ENCODE assay signal across 8 mouse cellular contexts in the genomic region with DNA sequence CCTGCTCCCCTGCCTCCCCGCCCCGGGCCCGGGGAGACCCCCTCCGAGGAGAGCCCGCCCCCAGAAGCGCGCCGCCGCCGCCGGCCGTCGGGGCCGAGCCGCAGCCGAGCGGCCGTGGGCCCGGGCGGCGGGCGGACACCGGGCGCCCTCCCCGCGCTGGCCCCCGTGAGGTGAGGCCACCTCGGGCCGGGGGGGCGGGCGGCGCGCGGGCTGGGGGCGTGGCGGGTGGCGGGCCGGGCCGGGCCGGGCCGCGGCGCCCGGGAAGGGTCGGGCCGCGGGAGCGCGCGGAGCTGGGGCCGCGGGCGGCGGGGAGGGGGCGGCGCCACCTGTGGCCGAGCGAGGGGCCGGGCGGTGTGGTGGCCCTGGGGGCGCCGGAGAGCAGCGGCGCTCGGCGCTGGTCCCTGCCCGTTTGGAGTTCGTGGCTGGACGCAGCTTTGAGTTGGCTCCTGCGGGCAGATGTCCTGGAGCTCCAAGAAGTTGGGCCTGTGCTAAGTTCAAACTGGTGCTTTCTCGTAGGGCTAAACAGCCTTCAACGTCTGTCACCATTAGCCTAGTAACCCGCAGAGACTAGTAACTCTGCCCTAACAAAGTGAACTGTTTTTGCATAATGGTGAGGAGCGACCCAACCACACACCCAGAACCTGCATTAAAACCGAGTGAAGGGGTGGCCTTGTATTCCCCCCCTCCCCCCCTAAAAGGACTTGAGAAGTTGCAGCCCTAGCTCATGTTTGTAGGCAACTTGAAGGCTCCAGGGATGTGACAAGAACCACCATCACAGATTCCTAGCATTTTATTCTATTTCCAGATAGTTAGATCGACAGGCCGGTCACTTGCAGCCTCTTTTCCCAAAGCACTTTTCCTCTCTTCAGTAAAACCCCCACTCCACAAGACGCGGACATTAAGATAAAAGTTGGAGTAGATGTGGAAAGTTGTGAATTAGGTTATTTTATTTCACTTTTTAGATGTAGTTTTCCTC. TPM values are rescaled to one million over a fixed set of nuclear protein-coding genes. Genes with fewer than 3 reads are reported as not detected.
DNase-seq lines count a peak whose midpoint lies in the region; ATAC-seq and TF ChIP-seq lines count a peak whose summit lies in the region.

No protein-coding gene starts in this region.

- H3K79me2 ChIP-seq in macrophage (ENCODE audit: inconsistent target), result peaks cover 51% of the 10 kb centered on the region

- peak overlapping the region; percentile 87 for H3K9ac ChIP-seq in forebrain, postnatal 0 days
- peak overlapping the region; percentile 93 for H3K9ac ChIP-seq in hindbrain, embryonic 14.5 days

- DNase-seq in Muller cell, postnatal 12 days (ENCODE audit: inconsistent ontology term), result peak; percentile 85
- DNase-seq in cerebellum, adult 2 months, result peak; percentile 49 to 61
- peak; percentile 51 for DNase-seq in forebrain, postnatal 0 days
- DNase-seq in hindbrain, embryonic 14.5 days (ENCODE audit: low spot score), result peak; percentile 39
- peak; percentile 45 to 50 for DNase-seq in layer of hippocampus, postnatal 36 days
- DNase-seq in right cerebral cortex, adult 18-20 months, result peak; percentile 32
- DNase-seq in urinary bladder, postnatal 10 days (ENCODE audit: low spot score), result peak; percentile 18

- WGBS in cerebellum, adult 2 months, result 2% methylated on average over 68 of the region's 79 CpGs
- 2% methylated on average over 69 of the region's 79 CpGs for WGBS in forebrain, postnatal 0 days
- WGBS in hindbrain, embryonic 14.5 days, result 3% methylated on average over 47 of the region's 79 CpGs
- 2% methylated on average over 32 of the region's 79 CpGs for WGBS in macrophage (ENCODE audit: missing documents)

- H3K27me3 ChIP-seq in cerebellum, adult 2 months (ENCODE audit: control insufficient read depth, insufficient read depth, low read length), result no peaks in the 10 kb centered on the region
- H3K27me3 ChIP-seq in forebrain, postnatal 0 days (ENCODE audit: insufficient read depth, low read length), result no peaks in the 10 kb centered on the region
- no peaks in the 10 kb centered on the region for H3K27me3 ChIP-seq in hindbrain, embryonic 14.5 days (ENCODE audit: control insufficient read depth, insufficient read depth, low read length)

- no peak overlapping the region for H3K27ac ChIP-seq in cerebellum, adult 2 months (ENCODE audit: insufficient read depth, low read length)
- peak overlapping the region; percentile 95 for H3K27ac ChIP-seq in forebrain, postnatal 0 days (ENCODE audit: low read depth, low read length)
- peak overlapping the region; percentile 93 for H3K27ac ChIP-seq in hindbrain, embryonic 14.5 days
- H3K27ac ChIP-seq in macrophage, result peak overlapping the region; percentile 35

- H3K4me3 ChIP-seq in cerebellum, adult 2 months (replicated peaks; ENCODE audit: insufficient read depth, low read depth, low read length), result peak overlapping the region; percentile 56
- peak overlapping the region; percentile 87 for H3K4me3 ChIP-seq in forebrain, postnatal 0 days (ENCODE audit: low read depth, low read length)
- H3K4me3 ChIP-seq in hindbrain, embryonic 14.5 days (replicated peaks; ENCODE audit: low read length), result peak overlapping the region; percentile 64
- peak overlapping the region; percentile 55 for H3K4me3 ChIP-seq in macrophage (ENCODE audit: inconsistent target)

- no peaks in the 10 kb centered on the region for H3K9me3 ChIP-seq in forebrain, postnatal 0 days (ENCODE audit: low read length)
- no peaks in the 10 kb centered on the region for H3K9me3 ChIP-seq in hindbrain, embryonic 14.5 days (ENCODE audit: control insufficient read depth, low read length)

- no peak for TF ChIP-seq POLR2A in cerebellum, adult 2 months (IDR thresholded peaks at IDR 0.05; ENCODE audit: borderline replicate concordance, insufficient read depth, low read length)

- peaks cover 5% of the 10 kb centered on the region for H3K4me1 ChIP-seq in cerebellum, adult 2 months (ENCODE audit: control insufficient read depth, insufficient read depth, low read length)
- peaks cover 4% of the 10 kb centered on the region; the same call in 1 of the 2 replicates for H3K4me1 ChIP-seq in forebrain, postnatal 0 days (ENCODE audit: insufficient read depth)
- H3K4me1 ChIP-seq in hindbrain, embryonic 14.5 days (replicated peaks; ENCODE audit: control insufficient read depth, insufficient read depth, low read length), result peaks cover 10% of the 10 kb centered on the region; the same call in 1 of the 2 replicates

- TF ChIP-seq CTCF in cerebellum, adult 2 months (IDR thresholded peaks at IDR 0.05; ENCODE audit: borderline replicate concordance, insufficient read depth, low read depth, low read length), result no peak
- TF ChIP-seq CTCF in forebrain, postnatal 0 days (IDR thresholded peaks at IDR 0.05; ENCODE audit: low read depth), result peak; percentile 31

- H3K4me2 ChIP-seq in forebrain, postnatal 0 days (ENCODE audit: low read depth), result peak overlapping the region; percentile 52
- peak overlapping the region; percentile 75 for H3K4me2 ChIP-seq in hindbrain, embryonic 14.5 days (replicated peaks)

- peak; percentile 73 for ATAC-seq in forebrain, postnatal 0 days
- ATAC-seq in hindbrain, embryonic 14.5 days (ENCODE audit: low FRiP score), result peak; percentile 79

- no peaks in the 10 kb centered on the region for H3K36me3 ChIP-seq in forebrain, postnatal 0 days (ENCODE audit: insufficient read depth)
- H3K36me3 ChIP-seq in hindbrain, embryonic 14.5 days (replicated peaks; ENCODE audit: control insufficient read depth, insufficient read depth), result no peaks in the 10 kb centered on the region
- H3K36me3 ChIP-seq in macrophage (ENCODE audit: inconsistent target), result no peaks in the 10 kb centered on the region

RNA-seq across cellular contexts. Expression of gene R3hdm2, which starts 0.9 kb away (rescaled TPM):
- 137 and 145 TPM in 2 replicates for polyA plus RNA-seq in cerebellum, adult 2 months (2012; rRNA removed)
- 47.5 and 51.0 TPM in 2 replicates for total RNA-seq in forebrain, postnatal 0 days (2014; rRNA removed)
- 28.6 and 37.2 TPM in 2 replicates for polyA plus RNA-seq in forebrain, postnatal 0 days (2015; fragmentation: Nextera tagmentation; extraction: Ambion mirVana)
- 32.3 and 37.8 TPM in 2 replicates for polyA plus RNA-seq in hindbrain, embryonic 14.5 days (2014; fragmentation: Nextera tagmentation; extraction: Ambion mirVana)
- total RNA-seq in layer of hippocampus, postnatal 36 days (2021), result 100 to 1,000 TPM; 153 to 163 TPM
- 100 to 1,000 TPM in 18 of 26 experiments, 10 to 100 TPM in 8; 61.3 to 169 (median 116) TPM for total RNA-seq in macrophage (2018; cell fraction: chromatin; rRNA removed)
- total RNA-seq in macrophage (2018; cell fraction: cytosol; rRNA removed), result 100 to 1,000 TPM in 12 of 26 experiments, 10 to 100 TPM in 14; 88.3 to 126 (median 98.8) TPM
- total RNA-seq in macrophage (2018; cell fraction: nucleus; rRNA removed), result 100 to 1,000 TPM in 9 of 26 experiments, 10 to 100 TPM in 17; 55.6 to 146 (median 89.7) TPM
- polyA plus RNA-seq in macrophage (2018), result 68.8 to 168 TPM (median 68.9 TPM) in 3 replicates

RNA-seq across cellular contexts. Expression of gene Inhbc, which starts 10.8 kb away (rescaled TPM):
- polyA plus RNA-seq in cerebellum, adult 2 months (2012; rRNA removed), result not detected in 2 replicates
- not detected in 2 replicates for total RNA-seq in forebrain, postnatal 0 days (2014; rRNA removed)
- polyA plus RNA-seq in forebrain, postnatal 0 days (2015; fragmentation: Nextera tagmentation; extraction: Ambion mirVana), result not detected in 2 replicates
- not detected in 2 replicates for polyA plus RNA-seq in hindbrain, embryonic 14.5 days (2014; fragmentation: Nextera tagmentation; extraction: Ambion mirVana)
- not detected for total RNA-seq in layer of hippocampus, postnatal 36 days (2021)
- total RNA-seq in macrophage (2018; cell fraction: chromatin; rRNA removed), result not detected
- total RNA-seq in macrophage (2018; cell fraction: cytosol; rRNA removed), result not detected
- not detected for total RNA-seq in macrophage (2018; cell fraction: nucleus; rRNA removed)
- polyA plus RNA-seq in macrophage (2018), result not detected in 3 replicates

RNA-seq across cellular contexts. Expression of gene Inhbe, which starts 26.8 kb away (rescaled TPM):
- 0.03 TPM in 1 of 2 replicates, not detected in the other for polyA plus RNA-seq in cerebellum, adult 2 months (2012; rRNA removed)
- under 0.01 TPM in 1 of 2 replicates, not detected in the other for total RNA-seq in forebrain, postnatal 0 days (2014; rRNA removed)
- polyA plus RNA-seq in forebrain, postnatal 0 days (2015; fragmentation: Nextera tagmentation; extraction: Ambion mirVana), result not detected in 2 replicates
- polyA plus RNA-seq in hindbrain, embryonic 14.5 days (2014; fragmentation: Nextera tagmentation; extraction: Ambion mirVana), result 0.04 TPM in 1 of 2 replicates, not detected in the other
- total RNA-seq in layer of hippocampus, postnatal 36 days (2021), result not detected
- not detected for total RNA-seq in macrophage (2018; cell fraction: chromatin; rRNA removed)
- total RNA-seq in macrophage (2018; cell fraction: cytosol; rRNA removed), result not detected
- under 1 TPM in 1 of 26 experiments, not detected in 25; 0.17 TPM for total RNA-seq in macrophage (2018; cell fraction: nucleus; rRNA removed)
- not detected in 3 replicates for polyA plus RNA-seq in macrophage (2018)

RNA-seq across cellular contexts. Expression of gene Gli1, which starts 39.3 kb away (rescaled TPM):
- polyA plus RNA-seq in cerebellum, adult 2 months (2012; rRNA removed), result 10.6 and 12.5 TPM in 2 replicates
- 2.5 and 5.1 TPM in 2 replicates for total RNA-seq in forebrain, postnatal 0 days (2014; rRNA removed)
- polyA plus RNA-seq in forebrain, postnatal 0 days (2015; fragmentation: Nextera tagmentation; extraction: Ambion mirVana), result 0.89 and 1.2 TPM in 2 replicates
- 1.3 and 1.6 TPM in 2 replicates for polyA plus RNA-seq in hindbrain, embryonic 14.5 days (2014; fragmentation: Nextera tagmentation; extraction: Ambion mirVana)
- total RNA-seq in layer of hippocampus, postnatal 36 days (2021), result 1 to 10 TPM; 2.4 to 3.2 TPM
- total RNA-seq in macrophage (2018; cell fraction: chromatin; rRNA removed), result not detected
- total RNA-seq in macrophage (2018; cell fraction: cytosol; rRNA removed), result not detected
- under 1 TPM in 1 of 26 experiments, not detected in 25; 0.55 TPM for total RNA-seq in macrophage (2018; cell fraction: nucleus; rRNA removed)
- polyA plus RNA-seq in macrophage (2018), result not detected in 3 replicates

RNA-seq across cellular contexts. Expression of gene Arhgap9, which starts 59.3 kb away (rescaled TPM):
- polyA plus RNA-seq in cerebellum, adult 2 months (2012; rRNA removed), result 0.87 and 0.97 TPM in 2 replicates
- total RNA-seq in forebrain, postnatal 0 days (2014; rRNA removed), result 0.52 and 0.69 TPM in 2 replicates
- polyA plus RNA-seq in forebrain, postnatal 0 days (2015; fragmentation: Nextera tagmentation; extraction: Ambion mirVana), result 0.81 and 0.99 TPM in 2 replicates
- 0.88 and 1.1 TPM in 2 replicates for polyA plus RNA-seq in hindbrain, embryonic 14.5 days (2014; fragmentation: Nextera tagmentation; extraction: Ambion mirVana)
- 1 to 10 TPM in 1 of 2 experiments, under 1 TPM in 1; 0.86 to 1.0 TPM for total RNA-seq in layer of hippocampus, postnatal 36 days (2021)
- total RNA-seq in macrophage (2018; cell fraction: chromatin; rRNA removed), result 100 to 1,000 TPM in 9 of 26 experiments, 10 to 100 TPM in 16, 1 to 10 TPM in 1; 7.6 to 191 (median 75.7) TPM
- total RNA-seq in macrophage (2018; cell fraction: cytosol; rRNA removed), result 100 to 1,000 TPM in 9 of 26 experiments, 10 to 100 TPM in 17; 57.0 to 121 (median 82.1) TPM
- total RNA-seq in macrophage (2018; cell fraction: nucleus; rRNA removed), result 100 to 1,000 TPM in 4 of 26 experiments, 10 to 100 TPM in 22; 18.8 to 137 (median 66.9) TPM
- polyA plus RNA-seq in macrophage (2018), result 48.5 to 115 TPM (median 70.4 TPM) in 3 replicates

Comparison
In these comparisons a context has a peak if more than half of its experiments do, and no peak if none do; other contexts are left out.
1. DNase-seq: peak in every context shown above with its lines; median percentile 85 in Muller cell, postnatal 12 days; 55 in cerebellum, adult 2 months; 51 in forebrain, postnatal 0 days; 48 in layer of hippocampus, postnatal 36 days; 39 in hindbrain, embryonic 14.5 days; 32 in right cerebral cortex, adult 18-20 months; 18 in urinary bladder, postnatal 10 days.